Mouse (Mus musculus) embryonic fibroblast, embryonic 13.5 days (primary cell): Measurements from ENCODE around the gene Eif1b. TPM values are rescaled to one million over a fixed set of nuclear protein-coding genes. Genes with fewer than 3 reads are reported as not detected.

ENCODE experiments used
- H3K27ac ChIP-seq: 2 replicates; pipeline ENCODE4 v1.5.1; 2012; ENCODE audit warnings: low read length, control low read depth, inconsistent platforms; ENCODE audit not compliant: insufficient read depth
- H3K4me1 ChIP-seq: 2 replicates; pipeline ENCODE4 v1.6.1; 2011; ENCODE audit warnings: low read length; ENCODE audit not compliant: control insufficient read depth, insufficient read depth
- H3K4me3 ChIP-seq: 2 replicates; pipeline ENCODE4 v1.5.1; 2011; ENCODE audit warnings: mild to moderate bottlenecking, control low read depth, low read length; ENCODE audit not compliant: insufficient read depth
- CTCF ChIP-seq: IDR thresholded peaks from 2 replicates; pipeline ENCODE4 v1.5.1; 2011; ENCODE audit warnings: mild to moderate bottlenecking, control low read depth, low read length, moderate library complexity, borderline replicate concordance; ENCODE audit not compliant: insufficient read depth
- POLR2A ChIP-seq: IDR thresholded peaks from 2 replicates; pipeline ENCODE4 v1.6.1; 2011; ENCODE audit warnings: low read depth, mild to moderate bottlenecking, control low read depth, low read length, moderate library complexity
- polyA plus RNA-seq: library from polyadenylated mRNA; stranded (reverse); fragments of >200 nt; gene quantifications from 2 replicates; pipeline ENCODE4 v1.2.4, GENCODE M21; 2011; ENCODE audit warnings: low read depth; ENCODE audit not compliant: missing spikeins, insufficient read length

The Eif1b gene
- polyA plus RNA-seq, 1 experiment: 47.8 TPM

- Histone ChIP-seq H3K27ac (no peak overlapping the region; the same call in 1 of the 2 replicates), H3K4me3 (peak overlapping the region; percentile 98), H3K4me1 (0 out of 2 replicates have a peak, but pooled peaks cover 2% of the 10 kb centered on the region)
- TF ChIP-seq CTCF: no peak
- peak; percentile 55 for TF ChIP-seq POLR2A
Observed at GRCm38 (mm10) chr9:120492400-120493351, 644 bp downstream of the Eif1b start.

GRCm38 (mm10) chr9:120493781-120494180 lies 1.7 kb downstream of the Eif1b start:
- TF ChIP-seq POLR2A (no peak), CTCF (no peak)
- H3K4me1 ChIP-seq: 0 out of 2 replicates have a peak, but pooled peaks cover 2% of the 10 kb centered on the region
- H3K27ac ChIP-seq: no peak overlapping the region

GRCm38 (mm10) chr9:120496691-120497090 lies 4.7 kb downstream of the Eif1b start:
- TF ChIP-seq CTCF (0 out of 2 replicates have a peak, but pooled peaks have one; percentile 34), POLR2A (no peak)
- Histone ChIP-seq H3K4me3 (no peak overlapping the region), H3K27ac (no peak overlapping the region), H3K4me1 (0 out of 2 replicates have a peak, but pooled peaks cover 2% of the 10 kb centered on the region)

More at GRCm38 (mm10) chr9:120493781-120494180, 1.7 kb downstream of the Eif1b start:
- H3K4me3 ChIP-seq: peak overlapping the region; percentile 98

- Histone ChIP-seq H3K4me1 (0 out of 2 replicates have a peak, but pooled peaks cover 2% of the 10 kb centered on the region), H3K27ac (no peak overlapping the region), H3K4me3 (no peak overlapping the region)
- no peak for TF ChIP-seq CTCF
- no peak for TF ChIP-seq POLR2A
Observed at GRCm38 (mm10) chr9:120497983-120498382, 6.0 kb downstream of the Eif1b start.

- H3K27ac ChIP-seq: no peak overlapping the region
- TF ChIP-seq POLR2A (no peak), CTCF (no peak)
- H3K4me1 ChIP-seq: 0 out of 2 replicates have a peak, but pooled peaks cover 2% of the 10 kb centered on the region
- no peak overlapping the region for H3K4me3 ChIP-seq
Observed at GRCm38 (mm10) chr9:120501191-120501902, 9.3 kb downstream of the Eif1b start.

GRCm38 (mm10) chr9:120502013-120502412 lies 10.0 kb downstream of the Eif1b start:
- TF ChIP-seq POLR2A (no peak), CTCF (no peak)
- Histone ChIP-seq H3K4me3 (no peak overlapping the region), H3K4me1 (no peaks in the 10 kb centered on the region), H3K27ac (no peak overlapping the region)

GRCm38 (mm10) chr9:120504423-120504822 lies 12.4 kb downstream of the Eif1b start:
- no peak overlapping the region for H3K27ac ChIP-seq
- no peaks in the 10 kb centered on the region for H3K4me1 ChIP-seq
- TF ChIP-seq CTCF (no peak), POLR2A (no peak)

GRCm38 (mm10) chr9:120511781-120512180 lies 19.7 kb downstream of the Eif1b start:
- H3K4me3 ChIP-seq: no peak overlapping the region
- H3K27ac ChIP-seq: no peak overlapping the region
- no peaks in the 10 kb centered on the region for H3K4me1 ChIP-seq
- no peak for TF ChIP-seq POLR2A
- no peak for TF ChIP-seq CTCF

More at GRCm38 (mm10) chr9:120504423-120504822, 12.4 kb downstream of the Eif1b start:
- no peak overlapping the region for H3K4me3 ChIP-seq

- Histone ChIP-seq H3K4me1 (no peaks in the 10 kb centered on the region), H3K4me3 (no peak overlapping the region), H3K27ac (no peak overlapping the region)
- TF ChIP-seq CTCF: no peak
- no peak for TF ChIP-seq POLR2A
Observed at GRCm38 (mm10) chr9:120516720-120517119, 24.7 kb downstream of the Eif1b start.

- TF ChIP-seq CTCF (no peak), POLR2A (no peak)
- Histone ChIP-seq H3K27ac (no peak overlapping the region), H3K4me3 (no peak overlapping the region), H3K4me1 (no peaks in the 10 kb centered on the region)
Observed at GRCm38 (mm10) chr9:120518946-120519345, 26.9 kb downstream of the Eif1b start.
